Mouse (Mus musculus) erythroblast, embryonic 14.5 days (primary cell): Measurements from ENCODE around the gene Pomgnt1.

Experiments
- GATA1 ChIP-seq: IDR thresholded peaks from 2 replicates; pipeline ENCODE4 v1.6.1; 2012; ENCODE audit warnings: low read length, inconsistent platforms, mixed read lengths
- TAL1 ChIP-seq: IDR thresholded peaks from 3 replicates; pipeline ENCODE4 v1.6.1; 2012; ENCODE audit warnings: low read length, inconsistent platforms, mixed read lengths

DNA sequence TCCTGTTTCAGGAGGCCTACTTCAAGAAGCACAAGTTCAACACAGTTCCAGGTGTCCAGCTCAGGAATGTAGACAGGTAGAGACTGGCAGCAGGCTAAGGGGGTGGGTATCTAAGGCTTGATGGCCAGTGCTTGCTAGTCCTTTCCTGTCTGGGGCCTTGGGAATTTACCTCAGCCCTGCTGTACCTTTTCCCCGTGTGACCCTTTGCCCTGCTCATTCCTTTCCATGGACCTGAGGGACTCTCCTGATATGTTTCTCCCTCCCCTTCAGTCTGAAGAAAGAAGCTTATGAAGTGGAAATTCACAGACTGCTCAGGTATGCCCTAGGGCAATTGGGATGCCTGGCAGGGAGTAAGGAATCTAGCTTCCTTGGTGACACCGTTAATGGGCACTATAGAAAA is 34.2 kb downstream of the Pomgnt1 start:
- no peak for TF ChIP-seq TAL1
- no peak for TF ChIP-seq GATA1
